Mouse (Mus musculus) G1E (cell line): ENCODE measurements around the gene Gm49416. TPM values are rescaled to one million over a fixed set of nuclear protein-coding genes. Genes with fewer than 3 reads are reported as not detected.
A peak's percentile ranks its signal among the peaks of the same experiment; 100 is the strongest.
"Not testable (repeated sequence)": the region's sequence is repeated elsewhere in the genome, so short reads cannot be mapped to it uniquely, and the experiment has no call there.

ENCODE experiments used
- ATAC-seq: 2 replicates; pipeline ENCODE4 v1.8.0; 2016; ENCODE audit warnings: mild to moderate bottlenecking; ENCODE audit not compliant: insufficient number of reproducible peaks, poor library complexity, low FRiP score, severe bottlenecking; ENCODE audit errors: extremely low read depth
- DNase-seq: peaks from one replicate; pipeline ENCODE4 v3.0.0; 2012; ENCODE audit warnings: low spot score
- H3K27me3 ChIP-seq: 2 replicates; pipeline ENCODE4 v1.6.1; 2012; ENCODE audit warnings: mild to moderate bottlenecking, low read length, inconsistent platforms; ENCODE audit not compliant: insufficient read depth
- H3K36me3 ChIP-seq: replicated peaks from 2 replicates; pipeline ENCODE3; 2012; ENCODE audit warnings: mild to moderate bottlenecking, inconsistent platforms
- H3K4me1 ChIP-seq: 2 replicates; pipeline ENCODE4 v1.6.1; 2012; ENCODE audit warnings: low read depth, low read length, inconsistent platforms, mixed read lengths; ENCODE audit not compliant: insufficient read depth
- H3K4me3 ChIP-seq: 2 replicates; pipeline ENCODE4 v1.5.1; 2012; ENCODE audit warnings: low read depth, mild to moderate bottlenecking, inconsistent platforms, low read length, moderate library complexity, mixed read lengths
- H3K9me3 ChIP-seq: replicated peaks from 2 replicates; pipeline ENCODE4 v1.6.1; 2012; ENCODE audit warnings: inconsistent platforms
- CTCF ChIP-seq: IDR thresholded peaks from 2 replicates; pipeline ENCODE4 v1.5.1; 2012; ENCODE audit warnings: low read depth, low read length, inconsistent platforms, mixed read lengths
- GATA1 ChIP-seq: IDR thresholded peaks from 2 replicates; pipeline ENCODE4 v1.6.1; 2012; ENCODE audit warnings: borderline replicate concordance, low read length, inconsistent platforms, mixed read lengths
- GATA2 ChIP-seq: IDR thresholded peaks from 2 replicates; pipeline ENCODE4 v1.6.1; 2012; ENCODE audit warnings: low read depth, low read length, inconsistent platforms, borderline replicate concordance
- POLR2AphosphoS5 ChIP-seq: IDR thresholded peaks from 2 replicates; pipeline ENCODE4 v1.6.1; 2012; ENCODE audit warnings: low read depth, low read length, inconsistent platforms; ENCODE audit not compliant: insufficient replicate concordance
- TAL1 ChIP-seq: conservative IDR thresholded peaks from 2 replicates; pipeline ENCODE4 v1.6.1; 2012; ENCODE audit warnings: low read depth, low read length, inconsistent platforms, mixed read lengths
- polyA plus RNA-seq: library from polyadenylated mRNA; stranded (reverse); fragments of >175 nt; gene quantifications from 2 replicates; pipeline ENCODE4 v1.2.3, GENCODE M21; 2012
- total RNA-seq, 2 experiments: library from RNA; stranded (forward) in 1 of 2; stranded (reverse) in 1 of 2; fragments of 200-1000 nt in 1 of 2; fragments of >200 nt in 1 of 2; fragmentation: Nextera tagmentation in 1 of 2; gene quantifications; 2 replicates each; pipeline ENCODE4 v1.2.3; 2014 to 2017

Gene Gm49416
- total and polyA plus RNA-seq, 3 experiments = 10.4 to 10.6 TPM; not detected in 1

DNA sequence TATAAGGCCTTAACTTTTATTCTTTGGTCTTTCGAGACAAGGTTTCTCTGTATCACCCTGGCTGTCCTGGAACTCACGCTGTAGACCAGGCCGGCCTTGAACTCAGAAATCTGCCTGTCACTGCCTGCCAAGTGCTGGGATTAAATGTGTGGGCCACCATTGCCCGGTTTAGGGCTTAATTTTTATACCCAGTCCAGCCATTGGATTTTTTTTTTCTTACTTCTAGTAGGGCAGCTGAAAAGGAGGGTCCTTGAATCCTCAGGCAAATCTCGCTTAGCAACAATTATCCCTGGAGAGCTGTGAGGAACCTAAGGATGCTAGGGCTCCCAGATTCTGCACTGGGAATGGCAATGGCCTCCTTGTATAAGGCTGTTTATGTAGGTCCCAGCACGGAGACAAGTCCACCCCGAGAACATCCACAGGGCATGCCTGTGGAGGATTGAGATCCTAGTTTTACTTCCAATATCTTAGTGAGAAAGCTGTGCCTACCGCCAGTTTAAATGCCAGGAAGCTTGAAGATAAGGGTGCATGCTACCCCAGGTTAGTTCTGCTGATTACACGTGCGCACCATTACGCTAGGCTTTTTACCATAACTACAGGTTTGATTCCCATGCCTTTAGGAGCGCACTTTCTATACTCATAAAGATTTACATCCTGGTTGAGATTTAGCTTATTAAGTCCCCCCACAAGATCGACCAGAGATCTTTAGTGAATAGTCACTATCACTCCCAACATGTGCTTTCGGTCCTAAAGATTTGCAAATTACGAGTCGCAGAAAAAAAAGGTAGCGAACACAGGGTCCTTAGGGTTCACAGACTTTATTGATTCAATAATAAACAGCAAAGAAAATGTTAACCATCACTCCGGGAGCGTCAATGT lies 902 bp upstream of the Gm49416 start:
- no peak for ATAC-seq
- Histone ChIP-seq H3K4me3 (peak overlapping the region; percentile 78), H3K9me3 (no peaks in the 10 kb centered on the region), H3K4me1 (peaks cover 41% of the 10 kb centered on the region), H3K36me3 (peaks cover 28% of the 10 kb centered on the region), H3K27me3 (no peaks in the 10 kb centered on the region)
- TF ChIP-seq POLR2AphosphoS5 = 0 out of 2 replicates have a peak, but pooled peaks have one; percentile 32
- TF ChIP-seq CTCF = no peak
- no peak for DNase-seq

- no peak for TF ChIP-seq TAL1
- no peak for TF ChIP-seq POLR2AphosphoS5
- no peak for TF ChIP-seq GATA1
- no peak for TF ChIP-seq GATA2
- no peak for TF ChIP-seq CTCF
- Histone ChIP-seq H3K36me3 (peaks cover 54% of the 10 kb centered on the region), H3K27me3 (no peaks in the 10 kb centered on the region), H3K9me3 (peaks cover 5% of the 10 kb centered on the region), H3K4me3 (peak within 1 kb of the TSS; percentile 82), H3K4me1 (peaks cover 63% of the 10 kb centered on the region)
- DNase-seq (peak; percentile 76), ATAC-seq (0 out of 2 replicates have a peak, but pooled peaks have one; percentile 40)
Observed at GRCm38 (mm10) chr19:8892829-8893766, 4.4 kb downstream of the Gm49416 start, which contains the start of gene Ints5. Ints5 (plus strand) TSS chr19:8893005.

GRCm38 (mm10) chr19:8895397-8895960 lies 6.8 kb downstream of the Gm49416 start:
- ATAC-seq = no peak
- Histone ChIP-seq H3K27me3 (no peaks in the 10 kb centered on the region), H3K36me3 (peaks cover 60% of the 10 kb centered on the region), H3K4me3 (peak overlapping the region; percentile 95; the same call in 1 of the 2 replicates), H3K9me3 (peaks cover 5% of the 10 kb centered on the region), H3K4me1 (peaks cover 73% of the 10 kb centered on the region)
- TF ChIP-seq GATA1 (no peak), CTCF (no peak), GATA2 (no peak), TAL1 (no peak), POLR2AphosphoS5 (no peak)
- no peak for DNase-seq

- peaks cover 73% of the 10 kb centered on the region for H3K4me1 ChIP-seq
- peaks cover 60% of the 10 kb centered on the region for H3K36me3 ChIP-seq
- peak overlapping the region; percentile 95; the same call in 1 of the 2 replicates for H3K4me3 ChIP-seq
- H3K9me3 ChIP-seq, H3K27me3 ChIP-seq, ATAC-seq, DNase-seq: not testable (repeated sequence)
Observed at GRCm38 (mm10) chr19:8896231-8896630, 7.5 kb downstream of the Gm49416 start.

DNA sequence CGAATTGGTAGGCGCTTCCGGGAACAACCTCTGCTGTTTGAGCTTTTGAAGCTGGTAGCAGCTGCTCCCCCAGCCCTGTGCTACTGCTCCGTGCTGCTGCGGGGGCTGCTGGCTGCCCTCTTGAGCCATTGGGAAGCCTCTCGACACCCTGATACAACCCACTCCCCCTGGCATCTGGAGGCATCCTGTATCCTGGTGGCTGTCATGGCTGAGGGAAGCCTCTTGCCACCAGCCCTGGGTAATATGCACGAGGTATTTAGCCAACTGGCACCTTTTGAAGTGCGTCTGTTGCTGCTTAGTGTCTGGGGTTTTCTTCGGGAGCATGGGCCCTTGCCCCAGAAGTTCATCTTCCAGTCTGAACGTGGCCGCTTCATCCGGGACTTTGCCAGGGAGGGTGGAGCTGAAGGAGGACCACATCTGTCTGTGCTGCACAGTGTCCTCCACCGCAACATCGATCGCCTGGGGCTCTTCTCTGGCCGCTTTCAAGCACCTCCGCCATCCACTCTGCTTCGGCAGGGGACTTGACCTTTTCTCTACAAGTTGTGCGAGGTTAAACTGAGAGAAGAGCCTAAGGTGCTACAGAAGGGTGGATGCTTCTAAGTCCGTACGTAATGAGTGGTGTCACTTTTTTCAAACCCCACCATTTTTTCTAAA lies 8.6 kb downstream of the Gm49416 start:
- Histone ChIP-seq H3K36me3 (peaks cover 62% of the 10 kb centered on the region), H3K4me3 (peak overlapping the region; percentile 95), H3K4me1 (peaks cover 69% of the 10 kb centered on the region)
- not testable (repeated sequence) for ATAC-seq, DNase-seq, H3K9me3 ChIP-seq, H3K27me3 ChIP-seq

GRCm38 (mm10) chr19:8897865-8898495 lies 9.3 kb downstream of the Gm49416 start, which contains the start of gene Ganab:
Ganab (plus strand) TSS chr19:8898071.
- Histone ChIP-seq H3K4me1 (peaks cover 71% of the 10 kb centered on the region), H3K4me3 (peak within 1 kb of the TSS; percentile 95), H3K27me3 (no peaks in the 10 kb centered on the region), H3K36me3 (peaks cover 67% of the 10 kb centered on the region), H3K9me3 (peaks cover 5% of the 10 kb centered on the region)
- TF ChIP-seq POLR2AphosphoS5 (no peak), GATA1 (no peak), TAL1 (no peak), CTCF (no peak), GATA2 (no peak)
- peak; percentile 98 for DNase-seq
- peak; percentile 94 for ATAC-seq
